Comparison of ENCODE assay signal across 10 mouse cellular contexts in the genomic region with DNA sequence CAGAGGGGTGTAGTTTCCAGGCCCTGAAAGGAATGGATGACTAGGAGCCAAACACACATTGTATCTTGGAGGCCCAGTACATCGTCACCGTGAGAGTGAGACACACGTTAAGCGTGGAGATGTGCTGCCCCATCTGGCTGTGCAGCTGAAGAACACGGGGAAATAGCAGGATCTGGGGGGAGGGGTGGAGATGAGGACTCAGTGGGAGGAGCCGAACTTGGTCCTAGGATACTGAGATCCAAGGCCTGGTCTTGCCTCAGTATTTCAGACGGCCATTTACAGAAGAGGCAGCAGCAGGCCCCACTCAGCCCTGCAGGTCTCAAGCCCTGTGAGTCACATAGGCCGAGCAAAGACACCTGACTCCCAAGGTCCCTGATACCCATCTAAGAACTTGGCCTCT.
DNase-seq lines count a peak whose midpoint lies in the region; ATAC-seq lines count a peak whose summit lies in the region.
"Had no signal": no experiment of that assay in that cellular context is flagged by ENCODE, and none has a peak within 500 bp of the region (broad histone marks: within the 10 kb centered on the region; RNA-seq: fewer than 3 reads in every experiment).

No protein-coding gene starts in this region.

- no peak for DNase-seq in frontal cortex, postnatal 36 days (ENCODE audit: low spot score in 2 of 2)
- DNase-seq in brain, adult 2 months (ENCODE audit: low read depth, low spot score): peak; percentile 83
- DNase-seq in thymus, postnatal 14 days: no peak
- DNase-seq in lung, postnatal 36 days: no peak
- DNase-seq: cerebellum, postnatal 25 days had no signal

- no peak overlapping the region for H3K4me3 ChIP-seq in hindbrain, embryonic 12.5 days
- no peak overlapping the region for H3K4me3 ChIP-seq in midbrain, embryonic 15.5 days
- H3K4me3 ChIP-seq: limb, embryonic 12.5 days had no signal

- H3K9me3 ChIP-seq in hindbrain, embryonic 12.5 days (replicated peaks): no peaks in the 10 kb centered on the region
- H3K9me3 ChIP-seq in midbrain, embryonic 15.5 days: no peaks in the 10 kb centered on the region
- H3K9me3 ChIP-seq: limb, embryonic 12.5 days had no signal

- 54% methylated on average over 8 of the region's 8 CpGs for WGBS in hindbrain, embryonic 12.5 days
- WGBS in midbrain, embryonic 15.5 days: 44% methylated on average over 8 of the region's 8 CpGs

- no peaks in the 10 kb centered on the region for H3K27me3 ChIP-seq in hindbrain, embryonic 12.5 days
- no peaks in the 10 kb centered on the region for H3K27me3 ChIP-seq in midbrain, embryonic 15.5 days (replicated peaks)

- no peaks in the 10 kb centered on the region for H3K36me3 ChIP-seq in hindbrain, embryonic 12.5 days
- no peaks in the 10 kb centered on the region for H3K36me3 ChIP-seq in midbrain, embryonic 15.5 days (replicated peaks)
- H3K36me3 ChIP-seq: limb, embryonic 12.5 days had no signal

- H3K27ac ChIP-seq in hindbrain, embryonic 12.5 days: no peak overlapping the region
- no peak overlapping the region for H3K27ac ChIP-seq in midbrain, embryonic 15.5 days
- H3K27ac ChIP-seq: limb, embryonic 12.5 days had no signal

- H3K9ac ChIP-seq in hindbrain, embryonic 12.5 days: no peak overlapping the region
- H3K9ac ChIP-seq in midbrain, embryonic 15.5 days: no peak overlapping the region
- H3K9ac ChIP-seq: limb, embryonic 12.5 days had no signal

- peaks cover 8% of the 10 kb centered on the region; the same call in 1 of the 2 replicates for H3K4me1 ChIP-seq in hindbrain, embryonic 12.5 days
- H3K4me1 ChIP-seq in midbrain, embryonic 15.5 days: peaks cover 3% of the 10 kb centered on the region; the same call in 1 of the 2 replicates
- H3K4me1 ChIP-seq: limb, embryonic 12.5 days had no signal

- peak; percentile 69 for ATAC-seq in frontal cortex, adult (ENCODE audit: low TSS enrichment)
- ATAC-seq in hindbrain, embryonic 12.5 days (ENCODE audit: low FRiP score): 0 out of 2 replicates have a peak, but pooled peaks have one; percentile 21
- ATAC-seq in midbrain, embryonic 15.5 days (replicated peaks): peak; percentile 64
- ATAC-seq in megakaryocyte progenitor cell, adult 5-6 weeks (replicated peaks; ENCODE audit: poor library complexity): no peak

- no peak overlapping the region for H3K4me2 ChIP-seq in hindbrain, embryonic 12.5 days (replicated peaks)
- H3K4me2 ChIP-seq in midbrain, embryonic 15.5 days: no peak overlapping the region
- H3K4me2 ChIP-seq: limb, embryonic 12.5 days had no signal
